Mouse (Mus musculus): ENCODE measurements around the gene Tgm7. TPM values are rescaled to one million over a fixed set of nuclear protein-coding genes. Genes with fewer than 3 reads are reported as not detected.

The Tgm7 gene
- 0.19 TPM for polyA plus RNA-seq (2014; fragmentation: Illumina TruSeq; extraction: RNeasy Lipid Tissue Mini Kit (QIAGEN cat#74804); ENCODE audit: low read depth, low replicate concordance)

DNA sequence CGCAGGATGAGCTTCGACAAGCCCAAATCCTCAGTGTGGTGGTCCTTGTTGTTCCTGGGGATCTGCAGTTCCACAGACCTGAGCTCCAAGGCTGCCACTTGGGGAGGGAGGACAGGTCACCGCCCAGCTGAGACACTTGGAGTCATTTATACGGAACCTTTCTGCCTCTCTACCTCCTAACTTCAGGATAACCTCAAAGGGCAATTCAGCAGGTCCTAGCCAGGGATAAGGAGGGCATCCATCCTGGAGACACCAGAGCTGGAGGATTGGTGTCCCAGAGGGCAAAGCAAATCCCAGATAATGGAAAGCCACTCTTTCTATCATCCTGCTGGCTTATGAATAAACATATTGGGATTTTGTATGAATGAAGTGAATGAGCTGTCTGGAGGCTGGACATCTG, at the start of gene Tgm7:
Tgm7 (minus strand) TSS at position 101 of the 400 bp plus-strand sequence.

DNA sequence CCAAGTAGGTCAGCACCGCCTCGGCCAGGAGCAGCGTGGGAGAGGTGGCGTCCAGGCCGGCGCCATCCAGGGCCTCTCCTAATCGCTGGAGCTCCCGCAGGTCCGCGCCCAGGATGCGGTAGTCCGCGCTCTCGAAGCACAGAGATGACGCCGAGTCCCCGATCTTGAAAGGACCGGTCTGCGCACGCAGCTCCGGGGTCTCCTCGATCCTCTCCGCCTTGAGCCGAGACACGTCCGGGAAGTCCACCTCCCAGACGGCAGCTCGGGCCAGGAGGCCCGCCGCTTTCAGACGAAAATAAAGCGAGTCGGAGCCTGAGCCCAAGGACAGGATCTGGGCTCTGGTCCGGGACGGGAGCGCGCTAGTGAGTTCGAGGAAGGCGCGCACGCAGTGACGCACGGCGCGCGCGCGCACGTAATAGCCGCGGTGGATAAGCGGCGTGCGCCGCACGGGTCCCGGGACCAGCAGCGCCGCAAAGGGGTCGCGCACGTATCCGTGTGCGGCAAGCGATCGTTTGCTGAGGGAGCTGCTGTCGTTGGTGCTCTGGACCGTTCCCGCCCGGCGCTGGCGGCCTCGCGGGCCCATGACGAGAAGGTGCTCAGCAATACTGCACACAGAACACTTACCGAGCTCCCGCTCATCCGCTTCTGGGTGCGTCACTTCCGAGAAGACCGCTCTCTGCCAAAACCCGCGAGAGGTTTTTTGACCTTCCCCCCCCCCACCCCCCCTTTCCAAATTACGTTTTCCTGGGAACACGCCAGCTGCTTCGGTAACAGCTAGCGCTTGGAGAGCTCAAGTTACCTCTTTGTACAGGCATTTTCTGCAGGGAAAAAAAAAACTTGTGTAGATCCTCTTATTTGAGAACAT, 30.7 kb upstream of the Tgm7 start, which contains the start of the genes Adal and Lcmt2:
Adal (plus strand) TSS at position 411 of the 865 bp plus-strand sequence.
Lcmt2 (minus strand) TSS at position 636 of the 865 bp plus-strand sequence.

DNA sequence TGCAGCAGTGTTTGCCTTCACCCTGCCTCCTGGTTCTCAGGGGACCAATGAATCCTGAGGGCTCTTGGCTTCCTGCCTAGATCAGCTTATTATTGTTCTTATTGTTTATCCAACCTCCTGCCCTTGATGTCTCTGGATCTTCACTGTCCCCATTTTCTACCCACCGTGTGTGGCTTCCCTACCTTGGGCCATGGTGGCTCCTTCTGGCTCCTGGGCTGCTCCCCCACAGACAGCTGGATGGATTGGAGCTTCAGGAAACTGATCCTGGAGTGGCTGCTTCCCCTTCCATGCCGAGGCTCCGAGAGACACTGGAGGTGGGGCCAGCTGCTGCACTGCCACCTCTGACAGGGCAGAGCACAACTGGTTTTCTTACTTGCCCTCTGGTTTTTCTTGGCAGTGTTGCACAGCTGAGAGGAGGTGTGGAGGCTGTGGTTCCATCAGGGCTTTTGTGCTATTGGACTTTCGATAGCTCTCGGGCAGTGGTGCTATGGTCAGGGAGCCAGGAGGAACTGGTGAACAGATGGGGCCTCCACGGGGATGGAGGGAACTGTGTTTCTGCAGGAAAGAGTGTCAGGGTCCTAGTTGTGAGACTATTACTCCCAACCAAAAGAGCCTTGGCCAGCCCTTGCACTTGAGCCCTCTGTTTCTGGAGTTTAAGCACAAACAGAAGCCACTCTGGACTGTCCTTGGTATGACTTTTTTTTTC, 24.0 kb downstream of the Tgm7 start, which contains the start of gene Tgm5:
Tgm5 (minus strand) TSS at position 362 of the 706 bp plus-strand sequence.

Other genes with a start within 250 kb of the Tgm7 start
- gene Ubr1, start 139.1 kb downstream of the Tgm7 start, polyA plus RNA-seq (2014; fragmentation: Illumina TruSeq; extraction: RNeasy Lipid Tissue Mini Kit (QIAGEN cat#74804); ENCODE audit: low read depth, low replicate concordance) = 39.2 TPM
- gene Tmem62, start 132.8 kb downstream of the Tgm7 start, polyA plus RNA-seq (2014; fragmentation: Illumina TruSeq; extraction: RNeasy Lipid Tissue Mini Kit (QIAGEN cat#74804); ENCODE audit: low read depth, low replicate concordance) = 49.5 TPM
- 59.6 TPM for gene Ccndbp1, start 101.4 kb downstream of the Tgm7 start, polyA plus RNA-seq (2014; fragmentation: Illumina TruSeq; extraction: RNeasy Lipid Tissue Mini Kit (QIAGEN cat#74804); ENCODE audit: low read depth, low replicate concordance)
- not detected for gene Epb42, start 72.7 kb downstream of the Tgm7 start, polyA plus RNA-seq (2014; fragmentation: Illumina TruSeq; extraction: RNeasy Lipid Tissue Mini Kit (QIAGEN cat#74804); ENCODE audit: low read depth, low replicate concordance)
- gene Tgm5, start 24.0 kb downstream of the Tgm7 start, polyA plus RNA-seq (2014; fragmentation: Illumina TruSeq; extraction: RNeasy Lipid Tissue Mini Kit (QIAGEN cat#74804); ENCODE audit: low read depth, low replicate concordance) = 0.41 TPM
- 23.8 TPM for gene Adal, start 30.6 kb upstream of the Tgm7 start, polyA plus RNA-seq (2014; fragmentation: Illumina TruSeq; extraction: RNeasy Lipid Tissue Mini Kit (QIAGEN cat#74804); ENCODE audit: low read depth, low replicate concordance)
- gene Lcmt2, start 30.9 kb upstream of the Tgm7 start, polyA plus RNA-seq (2014; fragmentation: Illumina TruSeq; extraction: RNeasy Lipid Tissue Mini Kit (QIAGEN cat#74804); ENCODE audit: low read depth, low replicate concordance) = 4.4 TPM
- gene Tubgcp4, start 60.9 kb upstream of the Tgm7 start, polyA plus RNA-seq (2014; fragmentation: Illumina TruSeq; extraction: RNeasy Lipid Tissue Mini Kit (QIAGEN cat#74804); ENCODE audit: low read depth, low replicate concordance) = 121 TPM
- gene Zscan29, start 61.3 kb upstream of the Tgm7 start, polyA plus RNA-seq (2014; fragmentation: Illumina TruSeq; extraction: RNeasy Lipid Tissue Mini Kit (QIAGEN cat#74804); ENCODE audit: low read depth, low replicate concordance) = 27.1 TPM
- gene Trp53bp1, start 161.6 kb upstream of the Tgm7 start, polyA plus RNA-seq (2014; fragmentation: Illumina TruSeq; extraction: RNeasy Lipid Tissue Mini Kit (QIAGEN cat#74804); ENCODE audit: low read depth, low replicate concordance) = 15.0 TPM
- gene Map1a, start 179.8 kb upstream of the Tgm7 start, polyA plus RNA-seq (2014; fragmentation: Illumina TruSeq; extraction: RNeasy Lipid Tissue Mini Kit (QIAGEN cat#74804); ENCODE audit: low read depth, low replicate concordance) = 0.88 TPM
- 34.6 TPM for gene Ppip5k1, start 245.6 kb upstream of the Tgm7 start, polyA plus RNA-seq (2014; fragmentation: Illumina TruSeq; extraction: RNeasy Lipid Tissue Mini Kit (QIAGEN cat#74804); ENCODE audit: low read depth, low replicate concordance)
- gene Ckmt1, start 247.9 kb upstream of the Tgm7 start, polyA plus RNA-seq (2014; fragmentation: Illumina TruSeq; extraction: RNeasy Lipid Tissue Mini Kit (QIAGEN cat#74804); ENCODE audit: low read depth, low replicate concordance) = 524 TPM